Mouse (Mus musculus) midbrain, postnatal 0 days (tissue): ENCODE data around the gene Lbp. TPM values are rescaled to one million over a fixed set of nuclear protein-coding genes. Genes with fewer than 3 reads are reported as not detected.

Experiments
- ATAC-seq: fragments of 200-750 bp; cut with Nextera tagmentation; 2 replicates; pipeline ENCODE4 v1.8.0; 2017; ENCODE audit warnings: moderate number of reproducible peaks, mild to moderate bottlenecking, moderate TSS enrichment, moderate library complexity; ENCODE audit not compliant: low FRiP score
- DNase-seq: peaks from one replicate; pipeline ENCODE4 v3.0.0-alpha.2; 2015; ENCODE audit warnings: low spot score
- H3K27ac ChIP-seq: fragments of 300-500 bp; sonication (generic); 2 replicates; pipeline ENCODE4 v1.5.1; 2014; ENCODE audit warnings: low read depth, mild to moderate bottlenecking, low read length, mixed read lengths
- H3K27me3 ChIP-seq: fragments of 300-500 bp; sonication (generic); 2 replicates; pipeline ENCODE4 v1.6.1; 2014; ENCODE audit warnings: low read length, control low read depth, mixed read lengths; ENCODE audit not compliant: insufficient read depth
- H3K36me3 ChIP-seq: fragments of 300-500 bp; sonication (generic); 2 replicates; pipeline ENCODE4 v1.6.1; 2014; ENCODE audit warnings: low read length, control low read depth, mixed read lengths; ENCODE audit not compliant: insufficient read depth
- H3K4me1 ChIP-seq: fragments of 300-500 bp; sonication (generic); 2 replicates; pipeline ENCODE4 v1.6.1; 2014; ENCODE audit warnings: mild to moderate bottlenecking, control low read depth, antibody characterized with exemption, low read length, mixed read lengths; ENCODE audit not compliant: insufficient read depth
- H3K4me2 ChIP-seq: fragments of 300-500 bp; sonication (generic); 2 replicates; pipeline ENCODE4 v1.6.1; 2014; ENCODE audit warnings: low read depth, mild to moderate bottlenecking, low read length, mixed read lengths; ENCODE audit not compliant: poor library complexity, severe bottlenecking
- H3K4me3 ChIP-seq: fragments of 300-500 bp; sonication (generic); 2 replicates; pipeline ENCODE4 v1.5.1; 2014; ENCODE audit warnings: low read depth, mild to moderate bottlenecking, low read length, moderate library complexity
- H3K9ac ChIP-seq: fragments of 300-500 bp; sonication (generic); replicated peaks from 2 replicates; pipeline ENCODE4 v1.6.1; 2014; ENCODE audit warnings: mild to moderate bottlenecking, low read length, moderate library complexity, mixed read lengths; ENCODE audit not compliant: poor library complexity, severe bottlenecking
- H3K9me3 ChIP-seq: fragments of 300-500 bp; sonication (generic); 2 replicates; pipeline ENCODE4 v1.6.1; 2016; ENCODE audit warnings: low read length, control low read depth
- CTCF ChIP-seq: IDR thresholded peaks from 2 replicates; pipeline ENCODE4 v1.5.1; 2016; ENCODE audit warnings: antibody characterized with exemption, mild to moderate bottlenecking
- WGBS: fragments of 180-500 bp; shearing (Covaris S2); extraction: QIAGEN DNeasy Blood & Tissue Kit; methylation state at CpG from one replicate; pipeline ENCODE4 v1.1.7; 2014; 5-methylcytosine and 5-hydroxymethylcytosine counted together
- polyA plus RNA-seq: library from polyadenylated mRNA; unstranded; fragments of >200 nt; fragmentation: Nextera tagmentation; extraction: Ambion mirVana; gene quantifications from 2 replicates; pipeline ENCODE4 v1.2.1, GENCODE M21; 2015
- total RNA-seq: library from RNA; depleted of rRNA; stranded (reverse); fragments of >200 nt; gene quantifications from 2 replicates; pipeline ENCODE4 v1.2.3, GENCODE M21; 2014

The Lbp gene
- total and polyA plus RNA-seq, 2 experiments from 2014 or later = 5.6 to 17.8 TPM

GRCm38 (mm10) chr2:158367654-158368053 is 61.4 kb downstream of the Lbp start:
- Histone ChIP-seq H3K4me2 (no peak overlapping the region), H3K4me3 (no peak overlapping the region), H3K9ac (no peak overlapping the region), H3K9me3 (no peaks in the 10 kb centered on the region), H3K27me3 (no peaks in the 10 kb centered on the region), H3K36me3 (no peaks in the 10 kb centered on the region), H3K4me1 (no peaks in the 10 kb centered on the region), H3K27ac (no peak overlapping the region)
- TF ChIP-seq CTCF = no peak
- ATAC-seq (no peak), DNase-seq (no peak)
- WGBS = 89% methylated on average over 5 of the region's 5 CpGs

GRCm38 (mm10) chr2:158368313-158368712 is 62.0 kb downstream of the Lbp start:
- TF ChIP-seq CTCF = no peak

GRCm38 (mm10) chr2:158369474-158370172 is 63.3 kb downstream of the Lbp start:
- no peak overlapping the region for H3K4me3 ChIP-seq
- no peak for DNase-seq
- H3K4me2 ChIP-seq = no peak overlapping the region
- TF ChIP-seq CTCF = no peak
- no peak overlapping the region for H3K27ac ChIP-seq
- no peaks in the 10 kb centered on the region for H3K27me3 ChIP-seq
- H3K36me3 ChIP-seq = no peaks in the 10 kb centered on the region
- no peak overlapping the region for H3K9ac ChIP-seq
- ATAC-seq = no peak
- WGBS = 78% methylated on average over 3 of the region's 3 CpGs
- H3K9me3 ChIP-seq = no peaks in the 10 kb centered on the region
- H3K4me1 ChIP-seq = no peaks in the 10 kb centered on the region

More at GRCm38 (mm10) chr2:158368313-158368712, 62.0 kb downstream of the Lbp start:
- H3K4me1 ChIP-seq = no peaks in the 10 kb centered on the region
- H3K27me3 ChIP-seq = no peaks in the 10 kb centered on the region
- no peak overlapping the region for H3K4me2 ChIP-seq
- no peak overlapping the region for H3K4me3 ChIP-seq
- 89% methylated on average over 8 of the region's 8 CpGs for WGBS
- no peak for DNase-seq
- H3K9ac ChIP-seq = no peak overlapping the region
- no peaks in the 10 kb centered on the region for H3K9me3 ChIP-seq
- no peaks in the 10 kb centered on the region for H3K36me3 ChIP-seq
- H3K27ac ChIP-seq = no peak overlapping the region
- ATAC-seq = no peak

- Histone ChIP-seq H3K9ac (no peak overlapping the region), H3K9me3 (no peaks in the 10 kb centered on the region), H3K4me2 (no peak overlapping the region), H3K27me3 (no peaks in the 10 kb centered on the region), H3K4me1 (no peaks in the 10 kb centered on the region), H3K27ac (no peak overlapping the region), H3K36me3 (no peaks in the 10 kb centered on the region), H3K4me3 (no peak overlapping the region)
- no peak for DNase-seq
- no peak for TF ChIP-seq CTCF
- 15% methylated on average over 5 of the region's 5 CpGs for WGBS
- no peak for ATAC-seq
Observed at GRCm38 (mm10) chr2:158370173-158370550, 63.9 kb downstream of the Lbp start.

GRCm38 (mm10) chr2:158373061-158373460 is 66.8 kb downstream of the Lbp start:
- no peak overlapping the region for H3K27ac ChIP-seq
- peaks cover 3% of the 10 kb centered on the region; the same call in 1 of the 2 replicates for H3K36me3 ChIP-seq
- H3K9ac ChIP-seq = no peak overlapping the region
- ATAC-seq (no peak), DNase-seq (no peak)
- 74% methylated on average over 5 of the region's 5 CpGs for WGBS
- no peaks in the 10 kb centered on the region for H3K27me3 ChIP-seq
- peaks cover 5% of the 10 kb centered on the region; the same call in 1 of the 2 replicates for H3K4me1 ChIP-seq
- no peak for TF ChIP-seq CTCF
- H3K9me3 ChIP-seq = no peaks in the 10 kb centered on the region
- H3K4me3 ChIP-seq = no peak overlapping the region
- no peak overlapping the region for H3K4me2 ChIP-seq

GRCm38 (mm10) chr2:158373516-158373915 is 67.2 kb downstream of the Lbp start:
- ATAC-seq = no peak
- Histone ChIP-seq H3K27ac (no peak overlapping the region), H3K9me3 (no peaks in the 10 kb centered on the region), H3K36me3 (peaks cover 3% of the 10 kb centered on the region; the same call in 1 of the 2 replicates), H3K4me1 (peaks cover 5% of the 10 kb centered on the region; the same call in 1 of the 2 replicates), H3K27me3 (no peaks in the 10 kb centered on the region), H3K4me3 (no peak overlapping the region), H3K9ac (no peak overlapping the region), H3K4me2 (no peak overlapping the region)
- no peak for TF ChIP-seq CTCF
- no peak for DNase-seq
- WGBS = 60% methylated on average over 7 of the region's 7 CpGs
